ENCODE assay signal across 16 mouse cellular contexts in genomic region chr2:44310095-44310748, GRCm38 (mm10).
DNase-seq lines count a peak whose midpoint lies in the region; ATAC-seq and TF ChIP-seq lines count a peak whose summit lies in the region.
"Had no signal": no experiment of that assay in that cellular context is flagged by ENCODE, and none has a peak within 500 bp of the region (broad histone marks: within the 10 kb centered on the region; RNA-seq: fewer than 3 reads in every experiment).

No protein-coding gene starts in this region.

- WGBS in kidney, embryonic 16.5 days: 80% methylated on average over 11 of the region's 11 CpGs
- WGBS in midbrain, postnatal 0 days: 87% methylated on average over 11 of the region's 11 CpGs
- 85% methylated on average over 11 of the region's 11 CpGs for WGBS in midbrain, embryonic 14.5 days
- 65% methylated on average over 11 of the region's 11 CpGs for WGBS in hindbrain, embryonic 15.5 days

- H3K4me3 ChIP-seq in kidney, embryonic 16.5 days (ENCODE audit: low read length): no peak overlapping the region
- no peak overlapping the region for H3K4me3 ChIP-seq in midbrain, postnatal 0 days (ENCODE audit: low read depth, low read length)
- no peak overlapping the region for H3K4me3 ChIP-seq in midbrain, embryonic 14.5 days (replicated peaks; ENCODE audit: low read depth, low read length)
- no peak overlapping the region for H3K4me3 ChIP-seq in hindbrain, embryonic 15.5 days
- H3K4me3 ChIP-seq: liver, embryonic 12.5 days had no signal

- H3K4me1 ChIP-seq in kidney, embryonic 16.5 days (ENCODE audit: insufficient read depth, low read length): peaks cover 8% of the 10 kb centered on the region
- H3K4me1 ChIP-seq in midbrain, postnatal 0 days (ENCODE audit: insufficient read depth, low read length): no peaks in the 10 kb centered on the region
- peaks cover 12% of the 10 kb centered on the region for H3K4me1 ChIP-seq in midbrain, embryonic 14.5 days (ENCODE audit: control insufficient read depth, insufficient read depth, low read length)
- H3K4me1 ChIP-seq in hindbrain, embryonic 15.5 days (replicated peaks): peaks cover 10% of the 10 kb centered on the region

- DNase-seq in kidney, adult 9 months: no peak
- DNase-seq in midbrain, postnatal 0 days (ENCODE audit: low spot score): peak; percentile 17
- DNase-seq in midbrain, embryonic 14.5 days: no peak
- peak; percentile 52 for DNase-seq in retina, embryonic 14.5 days (ENCODE audit: low spot score)
- no peak for DNase-seq in adrenal gland, adult 18-20 months (ENCODE audit: low spot score in 2 of 2)
- no peak for DNase-seq in urinary bladder, postnatal 14 days (ENCODE audit: low spot score)
- DNase-seq: adrenal gland, adult 8-10 months; cerebellum, adult 8-10 months; gastrocnemius, postnatal 25 days; heart, postnatal 36 days; kidney, adult 18-20 months; kidney, postnatal 36 days had no signal

- H3K36me3 ChIP-seq in kidney, embryonic 16.5 days (ENCODE audit: insufficient read depth, low read length): no peaks in the 10 kb centered on the region
- H3K36me3 ChIP-seq in midbrain, postnatal 0 days (ENCODE audit: insufficient read depth, low read length): no peaks in the 10 kb centered on the region
- H3K36me3 ChIP-seq in midbrain, embryonic 14.5 days (ENCODE audit: control insufficient read depth, insufficient read depth, low read length): no peaks in the 10 kb centered on the region
- H3K36me3 ChIP-seq in hindbrain, embryonic 15.5 days: no peaks in the 10 kb centered on the region
- H3K36me3 ChIP-seq: embryonic facial prominence, embryonic 15.5 days; liver, embryonic 12.5 days had no signal

- TF ChIP-seq CTCF in midbrain, postnatal 0 days (IDR thresholded peaks at IDR 0.05): no peak

- H3K9ac ChIP-seq in kidney, embryonic 16.5 days (replicated peaks; ENCODE audit: low read length): no peak overlapping the region
- H3K9ac ChIP-seq in midbrain, postnatal 0 days (replicated peaks; ENCODE audit: low read length, poor library complexity, severe bottlenecking): no peak overlapping the region
- H3K9ac ChIP-seq in midbrain, embryonic 14.5 days (replicated peaks; ENCODE audit: low read length): no peak overlapping the region
- H3K9ac ChIP-seq in hindbrain, embryonic 15.5 days: no peak overlapping the region
- H3K9ac ChIP-seq: embryonic facial prominence, embryonic 15.5 days; liver, embryonic 12.5 days had no signal

- H3K4me2 ChIP-seq in kidney, embryonic 16.5 days (replicated peaks; ENCODE audit: low read depth, low read length): no peak overlapping the region
- no peak overlapping the region for H3K4me2 ChIP-seq in midbrain, postnatal 0 days (ENCODE audit: low read depth, low read length, poor library complexity, severe bottlenecking)
- H3K4me2 ChIP-seq in midbrain, embryonic 14.5 days (ENCODE audit: low read length): no peak overlapping the region
- peak overlapping the region; percentile 7; the same call in 1 of the 2 replicates for H3K4me2 ChIP-seq in hindbrain, embryonic 15.5 days
- H3K4me2 ChIP-seq: liver, embryonic 12.5 days had no signal

- H3K9me3 ChIP-seq in kidney, embryonic 16.5 days (ENCODE audit: low read length): no peaks in the 10 kb centered on the region
- H3K9me3 ChIP-seq in midbrain, postnatal 0 days (ENCODE audit: low read length): no peaks in the 10 kb centered on the region
- H3K9me3 ChIP-seq in midbrain, embryonic 14.5 days (ENCODE audit: control insufficient read depth, low read length): no peaks in the 10 kb centered on the region
- no peaks in the 10 kb centered on the region for H3K9me3 ChIP-seq in hindbrain, embryonic 15.5 days
- H3K9me3 ChIP-seq: embryonic facial prominence, embryonic 15.5 days; liver, embryonic 12.5 days had no signal

- ATAC-seq in kidney, embryonic 16.5 days (ENCODE audit: low FRiP score, low TSS enrichment): 0 out of 2 replicates have a peak, but pooled peaks have one; percentile 31
- no peak for ATAC-seq in midbrain, postnatal 0 days (ENCODE audit: low FRiP score)
- no peak for ATAC-seq in midbrain, embryonic 14.5 days (ENCODE audit: low FRiP score, low TSS enrichment)
- ATAC-seq in hindbrain, embryonic 15.5 days (ENCODE audit: low FRiP score, low read depth): peak; percentile 67
- ATAC-seq: liver, embryonic 12.5 days had no signal

- H3K27me3 ChIP-seq in kidney, embryonic 16.5 days (ENCODE audit: insufficient read depth, low read length): no peaks in the 10 kb centered on the region
- no peaks in the 10 kb centered on the region for H3K27me3 ChIP-seq in midbrain, postnatal 0 days (ENCODE audit: insufficient read depth, low read length)
- no peaks in the 10 kb centered on the region for H3K27me3 ChIP-seq in midbrain, embryonic 14.5 days (ENCODE audit: control insufficient read depth, insufficient read depth, low read length)
- H3K27me3 ChIP-seq in hindbrain, embryonic 15.5 days: no peaks in the 10 kb centered on the region
- H3K27me3 ChIP-seq: embryonic facial prominence, embryonic 15.5 days; liver, embryonic 12.5 days had no signal

- no peak overlapping the region for H3K27ac ChIP-seq in kidney, embryonic 16.5 days (ENCODE audit: low read length)
- H3K27ac ChIP-seq in midbrain, postnatal 0 days (ENCODE audit: low read depth, low read length): no peak overlapping the region
- no peak overlapping the region for H3K27ac ChIP-seq in midbrain, embryonic 14.5 days (replicated peaks; ENCODE audit: low read depth, low read length)
- H3K27ac ChIP-seq in hindbrain, embryonic 15.5 days (replicated peaks): no peak overlapping the region
- H3K27ac ChIP-seq: embryonic facial prominence, embryonic 15.5 days; liver, embryonic 12.5 days had no signal

Comparison
In these comparisons a context has a peak if more than half of its experiments do, and no peak if none do; other contexts are left out.
1. DNase-seq: peak in midbrain, postnatal 0 days (single experiment) and retina, embryonic 14.5 days (single experiment); none in kidney, adult 9 months (single experiment), midbrain, embryonic 14.5 days (single experiment), adrenal gland, adult 18-20 months (0 of 2) and urinary bladder, postnatal 14 days (single experiment).
2. ATAC-seq: peak in kidney, embryonic 16.5 days (single experiment) and hindbrain, embryonic 15.5 days (single experiment); none in midbrain, postnatal 0 days (single experiment) and midbrain, embryonic 14.5 days (single experiment).